Mouse (Mus musculus) c-Kit-positive CD71-negative TER-119-negative erythroid progenitor cells, embryonic 14.5 days (primary cell): ENCODE results near the gene Pcgf3.

Source experiments
- DNase-seq: peaks from one replicate; pipeline ENCODE4 v3.0.0-alpha.2; 2013; ENCODE audit warnings: low read depth

Gene Pcgf3

GRCm38 (mm10) chr5:108461082-108462065 is at the start of gene Pcgf3:
Pcgf3 (plus strand) TSS chr5:108461232.
- DNase-seq = peak; percentile 94

DNA sequence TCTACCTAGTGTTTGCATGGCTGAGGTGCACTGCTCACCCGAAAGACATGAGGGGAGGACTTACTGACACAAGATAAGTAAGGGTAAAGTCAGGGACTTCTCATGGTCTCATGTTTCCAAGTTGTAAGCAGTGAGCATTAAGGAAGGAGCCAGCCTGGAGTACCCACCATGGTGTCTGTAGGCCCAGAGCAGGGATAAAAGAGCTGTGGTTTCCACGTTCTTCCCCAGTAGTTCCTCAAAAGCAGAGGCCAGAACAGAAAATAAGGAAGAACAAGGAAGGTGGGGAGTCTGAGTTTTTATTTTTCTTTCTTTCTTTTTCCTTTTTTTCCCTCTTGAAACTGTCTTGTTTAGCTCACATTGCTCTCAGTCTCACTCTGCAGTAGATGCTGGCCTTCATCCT is 46.3 kb upstream of the Pcgf3 start:
- no peak for DNase-seq

DNA sequence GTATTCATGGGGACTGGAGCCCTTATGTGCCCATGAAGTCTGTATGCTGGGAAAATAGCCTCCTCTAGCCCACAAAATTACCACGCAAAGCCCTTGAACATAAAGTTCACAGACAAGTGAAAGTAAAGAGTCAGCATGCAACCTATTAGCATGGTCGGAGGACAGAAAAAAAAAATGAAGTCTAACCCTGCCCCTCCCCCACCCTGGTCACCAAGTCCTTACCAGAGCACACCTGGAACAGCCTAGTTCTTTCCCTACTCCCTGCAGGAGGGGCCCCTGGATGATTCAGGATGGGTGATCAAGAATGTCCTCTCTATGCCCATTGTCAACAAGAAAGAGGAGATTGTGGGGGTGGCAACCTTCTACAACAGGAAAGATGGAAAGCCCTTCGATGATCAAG is 38.3 kb upstream of the Pcgf3 start:
- DNase-seq = no peak

DNA sequence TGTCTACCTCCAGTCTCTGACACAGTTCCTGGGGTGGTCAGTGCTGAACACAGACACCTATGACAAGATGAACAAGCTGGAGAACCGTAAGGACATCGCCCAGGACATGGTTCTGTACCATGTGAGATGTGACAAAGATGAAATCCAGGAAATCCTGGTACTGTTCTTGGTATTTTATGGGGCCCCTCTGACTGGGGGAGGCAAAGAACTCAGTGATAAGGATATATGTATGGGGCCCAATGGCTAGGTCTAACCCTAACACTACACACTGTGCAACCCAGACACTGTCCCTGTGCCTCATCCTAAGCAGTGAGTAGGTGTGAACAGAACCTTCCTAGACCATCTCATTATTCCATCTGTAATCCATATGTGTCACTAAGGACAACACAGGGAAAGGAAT is 37.6 kb upstream of the Pcgf3 start:
- DNase-seq = no peak

GRCm38 (mm10) chr5:108427186-108427585 is 33.8 kb upstream of the Pcgf3 start:
- DNase-seq = peak; percentile 50

DNA sequence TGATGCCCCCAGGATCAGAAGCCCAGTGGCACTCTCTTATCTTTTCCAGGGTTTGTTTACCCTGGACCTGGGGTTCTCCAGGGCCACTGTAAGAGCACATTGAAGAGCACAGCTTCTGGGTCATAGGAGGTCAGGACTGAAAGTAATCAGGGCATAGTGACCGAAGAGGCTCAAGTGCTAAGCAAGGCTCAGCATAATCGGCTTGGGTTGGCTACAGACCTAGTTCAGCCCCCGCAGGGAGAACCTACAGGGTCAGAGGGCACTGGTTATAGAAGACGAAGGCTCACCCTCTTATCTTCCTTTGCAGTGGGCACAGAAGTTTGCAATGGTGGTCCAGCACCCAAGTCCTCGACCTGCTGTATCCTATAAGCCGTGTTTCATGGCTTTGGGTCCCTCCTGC is 29.8 kb upstream of the Pcgf3 start:
- no peak for DNase-seq

DNA sequence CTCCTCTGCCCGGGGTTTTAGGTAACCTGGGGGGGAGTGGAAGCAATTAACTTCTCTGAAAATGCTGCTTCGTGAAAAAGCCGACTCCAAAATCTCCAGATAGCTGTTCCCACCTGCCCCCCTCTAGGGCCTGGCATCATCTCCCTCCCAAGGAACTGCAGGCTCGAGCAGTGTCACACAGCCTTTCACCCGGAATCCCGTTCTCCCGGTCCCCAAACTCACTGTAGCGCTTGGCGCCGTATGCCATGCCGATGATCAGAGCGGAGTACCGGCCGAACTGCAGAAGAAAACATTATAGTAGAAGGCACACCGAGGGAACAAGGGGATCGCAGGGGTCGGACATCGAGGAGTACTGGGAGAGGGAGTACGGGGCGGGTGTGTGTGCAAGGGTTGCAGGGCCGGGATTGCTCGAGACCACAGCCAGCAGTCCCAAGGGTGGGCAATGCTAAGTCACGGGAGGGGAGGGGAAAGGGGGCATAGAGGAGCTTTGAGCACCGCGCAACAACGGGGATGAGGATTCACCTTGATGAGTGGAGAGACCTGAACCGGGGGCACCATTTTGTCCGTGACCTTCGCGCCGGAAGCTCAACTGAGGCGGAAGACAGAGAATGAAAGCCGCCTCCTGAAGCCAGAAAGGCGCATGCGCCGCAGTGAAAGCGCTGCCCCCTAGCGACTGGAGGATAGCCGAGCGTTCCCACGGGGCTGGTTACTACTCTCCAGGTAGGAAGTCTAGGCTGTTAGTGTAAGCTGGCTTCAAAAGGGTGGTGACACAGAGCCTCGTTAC is 27.0 kb upstream of the Pcgf3 start, which contains the start of gene Atp5k:
Atp5k (minus strand) TSS at position 645 of the 784 bp plus-strand sequence.
- DNase-seq = peak; percentile 93

DNA sequence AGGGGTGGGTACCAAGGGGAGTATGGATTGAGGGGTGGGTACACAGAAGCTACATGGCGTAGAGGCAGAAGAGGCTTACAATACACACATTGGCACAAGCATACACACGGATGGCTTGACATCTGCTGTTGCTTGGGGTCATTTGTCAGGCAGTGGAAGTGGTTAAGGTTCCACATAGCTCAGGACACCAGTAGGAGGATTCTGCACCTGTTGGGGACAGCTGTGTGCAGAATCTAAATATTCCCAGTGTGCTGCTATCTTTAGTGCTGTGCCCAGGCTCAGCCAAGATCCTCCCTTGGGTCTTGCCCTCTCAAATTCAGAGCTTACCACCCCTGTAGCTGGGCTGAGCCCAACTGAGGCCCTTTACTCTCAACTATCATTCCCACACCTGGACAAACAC is 24.9 kb upstream of the Pcgf3 start:
- DNase-seq = no peak

DNA sequence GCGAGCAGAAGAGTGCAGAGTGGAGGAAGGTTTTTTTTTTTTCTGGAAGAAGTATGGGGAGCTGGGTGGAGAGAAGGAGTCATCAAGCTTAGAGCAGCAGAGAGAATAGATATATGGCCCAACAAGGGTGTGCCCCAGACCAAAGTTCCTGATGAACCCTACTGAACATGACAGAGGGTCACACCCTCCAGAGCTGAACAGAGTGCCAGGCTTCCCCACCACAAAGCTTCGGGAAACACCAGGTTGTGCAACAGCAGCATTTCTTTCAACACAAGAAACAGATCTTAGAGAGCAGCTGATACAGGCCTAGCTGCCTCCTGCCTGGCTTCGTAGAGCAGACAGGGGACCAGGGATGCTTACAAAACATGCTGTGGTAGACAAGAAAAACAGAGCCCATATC is 14.1 kb upstream of the Pcgf3 start:
- no peak for DNase-seq

GRCm38 (mm10) chr5:108447857-108448256 is 13.2 kb upstream of the Pcgf3 start:
- no peak for DNase-seq

GRCm38 (mm10) chr5:108448785-108449668 is 12.0 kb upstream of the Pcgf3 start, which contains the start of gene Mfsd7a:
Mfsd7a (minus strand) TSS chr5:108448891.
- DNase-seq = peak; percentile 50

DNA sequence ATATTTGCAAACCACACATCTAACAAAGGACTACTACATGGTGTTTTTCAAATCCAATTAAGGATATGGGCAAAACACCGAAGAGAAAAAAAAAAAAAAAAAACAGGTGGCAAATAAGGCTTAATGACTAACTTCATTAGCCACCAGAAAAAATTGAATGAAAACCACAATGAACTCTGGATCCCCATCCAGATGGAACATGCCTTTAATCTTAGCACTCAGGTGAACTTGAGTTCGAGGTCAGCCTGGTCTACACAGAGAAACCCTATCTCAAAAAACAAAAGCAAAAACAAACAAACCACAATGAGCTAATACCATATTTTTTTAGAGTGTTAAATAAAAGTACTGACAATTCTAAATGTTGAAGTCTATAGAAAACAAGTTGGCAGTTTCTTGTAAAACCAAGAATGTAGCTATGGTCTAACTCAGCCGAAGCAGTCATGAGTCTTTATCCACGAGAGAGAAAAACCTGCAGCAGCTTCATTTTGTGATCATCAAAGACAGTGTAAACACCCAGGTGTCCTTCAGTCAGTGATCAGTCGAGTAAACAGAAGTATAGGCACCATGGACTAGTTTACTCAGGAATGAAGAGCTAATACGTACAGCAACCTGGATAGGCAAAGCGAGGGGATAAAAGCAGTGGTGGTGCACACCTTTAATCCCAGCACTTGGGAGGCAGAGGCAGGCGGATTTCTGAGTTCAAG is 10.0 kb upstream of the Pcgf3 start:
- DNase-seq = no peak

DNA sequence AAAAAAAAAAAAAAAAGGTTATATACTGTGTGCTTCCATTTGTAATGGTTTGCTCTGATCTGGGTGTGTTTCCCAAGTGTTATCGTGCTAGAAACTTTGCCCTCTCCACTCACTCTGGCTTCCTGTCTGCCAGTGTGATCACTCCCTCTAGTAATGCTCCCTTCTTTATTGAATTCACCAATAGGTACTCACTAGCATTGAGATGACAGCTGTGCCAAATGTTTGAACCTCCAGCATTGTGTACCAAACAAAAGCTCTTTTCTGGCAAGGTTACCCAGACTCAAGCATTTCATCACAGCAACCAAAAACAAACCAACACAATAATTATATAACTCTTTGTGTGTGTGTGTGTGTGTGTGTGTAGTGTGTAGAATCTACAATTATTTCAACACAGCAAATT is 9.4 kb upstream of the Pcgf3 start:
- DNase-seq = no peak

DNA sequence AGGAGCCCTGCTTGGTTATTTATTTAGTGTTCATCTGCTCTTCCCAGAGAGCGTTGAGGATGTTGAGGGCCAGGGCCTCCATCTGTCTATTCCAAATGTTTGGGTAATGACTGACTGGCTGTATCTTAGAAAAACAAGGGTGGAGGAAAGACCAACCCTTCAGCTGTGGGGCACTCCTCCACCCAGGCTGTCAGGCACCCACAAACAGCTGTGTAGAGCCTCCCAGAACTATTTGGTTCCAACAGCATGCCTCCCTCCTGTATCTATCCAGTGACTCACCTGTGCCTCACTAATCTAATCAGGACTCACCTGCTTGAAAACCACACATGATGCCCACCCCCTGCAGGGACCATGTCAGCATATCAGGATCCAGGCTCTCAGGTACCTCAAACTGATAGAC is 8.6 kb upstream of the Pcgf3 start:
- DNase-seq = no peak

GRCm38 (mm10) chr5:108454094-108454493 is 6.9 kb upstream of the Pcgf3 start:
- DNase-seq = no peak

DNA sequence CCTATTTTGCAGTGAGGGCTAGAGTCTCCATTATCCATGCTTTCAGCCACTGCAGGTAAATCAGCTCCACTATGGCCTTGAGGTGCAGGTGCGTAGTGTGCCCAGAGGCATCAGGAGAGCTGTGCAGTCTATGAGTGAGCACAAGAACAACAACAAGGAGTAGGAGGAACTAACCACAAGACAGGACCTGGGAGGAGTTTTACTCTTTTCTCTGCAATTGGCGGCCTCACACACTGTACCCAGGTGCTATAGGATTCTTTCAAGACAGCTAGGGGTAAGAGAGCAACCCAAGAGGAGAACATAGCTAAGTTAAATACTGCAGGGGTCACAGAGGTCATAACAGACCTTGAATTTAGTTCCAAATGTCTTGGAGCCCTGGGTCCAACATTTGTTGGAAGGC is 2.3 kb upstream of the Pcgf3 start:
- DNase-seq = no peak

DNA sequence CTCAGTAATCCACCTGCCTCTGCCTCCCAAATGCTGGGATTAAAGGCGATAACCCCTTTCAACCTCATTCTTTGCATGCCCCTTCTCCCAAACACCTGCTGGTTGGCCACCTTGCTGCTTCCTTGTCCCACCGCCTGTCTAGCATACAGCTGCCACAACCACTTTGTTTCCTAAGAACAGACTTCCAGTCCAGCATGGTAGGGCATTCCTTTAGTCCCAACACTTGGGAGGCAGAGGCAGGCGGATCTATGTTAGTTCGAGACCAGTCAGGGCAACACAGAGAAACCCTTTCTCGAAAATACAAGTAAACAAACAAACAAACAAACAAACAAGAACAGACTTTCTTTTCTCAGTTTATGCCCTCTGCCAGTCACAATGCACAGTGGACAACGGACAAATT is 571 bp upstream of the Pcgf3 start:
- DNase-seq = no peak

GRCm38 (mm10) chr5:108462446-108462845 is 1.4 kb downstream of the Pcgf3 start:
- DNase-seq = no peak

DNA sequence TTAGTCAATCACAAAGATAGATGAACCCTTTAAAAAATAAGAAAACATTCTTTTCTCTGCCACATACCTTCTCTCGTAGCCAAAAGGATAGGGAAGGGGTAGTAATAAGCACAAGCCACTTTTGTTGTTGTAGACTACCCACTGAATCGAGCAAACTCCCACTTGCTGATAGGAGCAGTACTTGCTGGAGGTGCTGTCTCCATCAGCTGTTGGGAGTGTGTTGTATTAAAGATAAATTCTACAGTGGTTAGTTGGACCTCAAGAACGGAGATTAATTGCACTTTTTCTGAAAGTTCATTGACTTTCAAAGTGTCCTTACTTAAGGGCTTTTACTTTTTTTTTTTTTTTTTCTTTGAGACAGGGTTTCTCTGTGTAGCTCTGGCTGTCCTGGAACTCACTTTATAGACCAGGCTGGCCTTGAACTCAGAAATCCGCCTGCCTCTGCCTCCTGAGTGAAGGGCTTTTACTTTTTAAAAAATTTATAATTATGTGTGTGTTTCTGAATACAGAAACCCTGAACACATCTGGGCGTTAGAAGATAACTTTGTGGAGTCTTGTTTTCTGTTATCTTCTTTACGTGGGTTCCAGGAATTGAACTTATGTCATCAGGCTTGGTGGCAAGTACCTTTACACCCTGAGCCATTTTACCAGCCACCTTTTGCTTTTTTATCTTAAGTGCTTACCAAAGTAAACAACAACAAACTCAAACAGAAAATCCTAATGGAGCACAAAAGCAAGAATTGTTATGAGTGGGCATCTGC is 4.3 kb downstream of the Pcgf3 start:
- DNase-seq = no peak

- DNase-seq = no peak
These were observed 5.6 kb downstream of the Pcgf3 start for GRCm38 (mm10) chr5:108466647-108467046.
